In the genomic region with DNA sequence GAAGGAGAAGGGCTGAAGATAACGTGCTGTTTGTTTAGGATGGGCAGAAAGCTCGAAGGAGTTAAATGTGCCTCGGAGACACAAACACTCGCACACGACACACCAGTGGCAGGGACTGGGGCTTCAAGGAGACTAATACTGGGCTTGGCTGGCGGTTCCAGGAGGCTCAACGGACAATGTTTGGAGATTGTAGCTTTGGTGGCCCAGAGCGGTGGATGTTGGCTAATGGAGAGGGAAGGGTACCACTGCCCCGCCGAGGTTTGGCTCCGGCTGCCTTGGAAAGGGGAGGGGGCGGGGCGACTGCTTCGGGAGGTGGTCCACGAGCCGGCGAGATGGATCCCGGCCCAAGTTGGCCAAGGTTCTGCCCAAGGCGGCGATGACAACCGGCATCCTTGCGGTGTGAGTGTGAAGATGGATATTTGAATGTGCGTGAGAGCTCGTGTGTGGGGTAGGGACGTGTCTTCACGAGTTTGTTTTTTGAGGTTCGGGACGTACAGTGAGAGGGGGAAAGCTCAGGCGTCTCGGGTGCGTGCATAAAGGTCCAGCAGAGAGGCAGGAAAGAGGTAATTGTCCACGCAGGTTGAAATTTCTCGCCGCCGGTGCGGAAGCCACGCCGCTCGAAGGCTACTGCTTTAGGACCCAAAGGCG, we compare ENCODE assay signal across 7 mouse cellular contexts. TPM values are rescaled to one million over a fixed set of nuclear protein-coding genes. Genes with fewer than 3 reads are reported as not detected.
DNase-seq lines count a peak whose midpoint lies in the region; ATAC-seq and TF ChIP-seq lines count a peak whose summit lies in the region.

No protein-coding gene starts in this region.

- H3K4me3 ChIP-seq in lung, embryonic 14.5 days (ENCODE audit: low read depth, low read length) = peak overlapping the region; percentile 44
- H3K4me3 ChIP-seq in heart, embryonic 15.5 days = peak overlapping the region; percentile 45
- peak overlapping the region; percentile 42 for H3K4me3 ChIP-seq in limb, embryonic 12.5 days (replicated peaks)

- WGBS in lung, embryonic 14.5 days = 1% methylated on average over 40 of the region's 40 CpGs
- WGBS in heart, embryonic 15.5 days = 1% methylated on average over 40 of the region's 40 CpGs
- 1% methylated on average over 40 of the region's 40 CpGs for WGBS in limb, embryonic 12.5 days

- H3K27ac ChIP-seq in lung, embryonic 14.5 days (ENCODE audit: low read depth) = no peak overlapping the region
- no peak overlapping the region for H3K27ac ChIP-seq in heart, embryonic 15.5 days
- no peak overlapping the region for H3K27ac ChIP-seq in limb, embryonic 12.5 days

- H3K27me3 ChIP-seq in lung, embryonic 14.5 days (ENCODE audit: insufficient read depth, low read length) = peaks cover 30% of the 10 kb centered on the region
- peaks cover 51% of the 10 kb centered on the region for H3K27me3 ChIP-seq in heart, embryonic 15.5 days
- peaks cover 57% of the 10 kb centered on the region for H3K27me3 ChIP-seq in limb, embryonic 12.5 days

- H3K9me3 ChIP-seq in lung, embryonic 14.5 days (ENCODE audit: low read depth, low read length) = no peaks in the 10 kb centered on the region
- H3K9me3 ChIP-seq in heart, embryonic 15.5 days (replicated peaks) = no peaks in the 10 kb centered on the region
- H3K9me3 ChIP-seq in limb, embryonic 12.5 days = no peaks in the 10 kb centered on the region

- no peak for DNase-seq in lung, embryonic 14.5 days
- no peak for DNase-seq in lung, postnatal 14 days
- peak; percentile 81 to 83 for DNase-seq in cerebellum, postnatal 14 days
- DNase-seq in retina, postnatal 1 day = peak; percentile 39
- DNase-seq in spleen, postnatal 10 days (ENCODE audit: low spot score in 2 of 2) = no peak

- TF ChIP-seq CTCF in lung, embryonic 14.5 days (IDR thresholded peaks at IDR 0.05; ENCODE audit: low read depth) = no peak

- ATAC-seq in lung, embryonic 14.5 days (ENCODE audit: insufficient read depth) = peak; percentile 41
- ATAC-seq in heart, embryonic 15.5 days (replicated peaks; ENCODE audit: insufficient number of reproducible peaks, insufficient read depth, low FRiP score, low read depth) = no peak
- ATAC-seq in limb, embryonic 12.5 days (ENCODE audit: insufficient number of reproducible peaks, insufficient read depth, low FRiP score, low TSS enrichment, low read depth) = no peak

- H3K36me3 ChIP-seq in lung, embryonic 14.5 days (ENCODE audit: insufficient read depth) = no peaks in the 10 kb centered on the region
- H3K36me3 ChIP-seq in heart, embryonic 15.5 days = no peaks in the 10 kb centered on the region
- H3K36me3 ChIP-seq in limb, embryonic 12.5 days = no peaks in the 10 kb centered on the region

- H3K9ac ChIP-seq in lung, embryonic 14.5 days = no peak overlapping the region
- no peak overlapping the region for H3K9ac ChIP-seq in heart, embryonic 15.5 days
- H3K9ac ChIP-seq in limb, embryonic 12.5 days (replicated peaks) = no peak overlapping the region

- peak overlapping the region; percentile 70 for H3K4me2 ChIP-seq in lung, embryonic 14.5 days
- H3K4me2 ChIP-seq in heart, embryonic 15.5 days = peak overlapping the region; percentile 70
- peak overlapping the region; percentile 73 for H3K4me2 ChIP-seq in limb, embryonic 12.5 days

- H3K4me1 ChIP-seq in lung, embryonic 14.5 days (ENCODE audit: insufficient read depth) = 0 out of 2 replicates have a peak, but pooled peaks cover 10% of the 10 kb centered on the region
- H3K4me1 ChIP-seq in heart, embryonic 15.5 days (replicated peaks) = peaks cover 16% of the 10 kb centered on the region
- peaks cover 14% of the 10 kb centered on the region for H3K4me1 ChIP-seq in limb, embryonic 12.5 days (replicated peaks)

RNA-seq across cellular contexts. Expression of gene Nmnat2, which starts 0.9 kb away (rescaled TPM):
- 3.6 and 4.1 TPM in 2 replicates for polyA plus RNA-seq in lung, embryonic 14.5 days (2014; fragmentation: Nextera tagmentation; extraction: Ambion mirVana)
- polyA plus RNA-seq in heart, embryonic 15.5 days (2015; fragmentation: Nextera tagmentation; extraction: Ambion mirVana) = 0.89 and 1.3 TPM in 2 replicates
- 0.46 and 0.69 TPM in 2 replicates for polyA plus RNA-seq in limb, embryonic 12.5 days (2016; fragmentation: Nextera tagmentation; extraction: Ambion mirVana)

RNA-seq across cellular contexts. Expression of gene Smg7, which starts 53.2 kb away (rescaled TPM):
- 40.9 and 44.1 TPM in 2 replicates for polyA plus RNA-seq in lung, embryonic 14.5 days (2014; fragmentation: Nextera tagmentation; extraction: Ambion mirVana)
- polyA plus RNA-seq in heart, embryonic 15.5 days (2015; fragmentation: Nextera tagmentation; extraction: Ambion mirVana) = 21.9 and 24.1 TPM in 2 replicates
- 28.3 and 34.5 TPM in 2 replicates for polyA plus RNA-seq in limb, embryonic 12.5 days (2016; fragmentation: Nextera tagmentation; extraction: Ambion mirVana)

Comparison
In these comparisons a context has a peak if more than half of its experiments do, and no peak if none do; other contexts are left out.
1. DNase-seq: peak in cerebellum, postnatal 14 days (2 of 2) and retina, postnatal 1 day (single experiment); none in lung, embryonic 14.5 days (single experiment), lung, postnatal 14 days (single experiment) and spleen, postnatal 10 days (0 of 2).
2. Peak in every context shown above with its lines, with median percentiles within 50 percentile points of each other: H3K4me2 ChIP-seq and H3K4me3 ChIP-seq.